Mouse (Mus musculus) erythroblast, embryonic 14.5 days (primary cell): Measurements from ENCODE around the gene Tbx5.

Source experiments
- GATA1 ChIP-seq: IDR thresholded peaks from 2 replicates; pipeline ENCODE4 v1.6.1; 2012; ENCODE audit warnings: low read length, inconsistent platforms, mixed read lengths
- TAL1 ChIP-seq: IDR thresholded peaks from 3 replicates; pipeline ENCODE4 v1.6.1; 2012; ENCODE audit warnings: low read length, inconsistent platforms, mixed read lengths

DNA sequence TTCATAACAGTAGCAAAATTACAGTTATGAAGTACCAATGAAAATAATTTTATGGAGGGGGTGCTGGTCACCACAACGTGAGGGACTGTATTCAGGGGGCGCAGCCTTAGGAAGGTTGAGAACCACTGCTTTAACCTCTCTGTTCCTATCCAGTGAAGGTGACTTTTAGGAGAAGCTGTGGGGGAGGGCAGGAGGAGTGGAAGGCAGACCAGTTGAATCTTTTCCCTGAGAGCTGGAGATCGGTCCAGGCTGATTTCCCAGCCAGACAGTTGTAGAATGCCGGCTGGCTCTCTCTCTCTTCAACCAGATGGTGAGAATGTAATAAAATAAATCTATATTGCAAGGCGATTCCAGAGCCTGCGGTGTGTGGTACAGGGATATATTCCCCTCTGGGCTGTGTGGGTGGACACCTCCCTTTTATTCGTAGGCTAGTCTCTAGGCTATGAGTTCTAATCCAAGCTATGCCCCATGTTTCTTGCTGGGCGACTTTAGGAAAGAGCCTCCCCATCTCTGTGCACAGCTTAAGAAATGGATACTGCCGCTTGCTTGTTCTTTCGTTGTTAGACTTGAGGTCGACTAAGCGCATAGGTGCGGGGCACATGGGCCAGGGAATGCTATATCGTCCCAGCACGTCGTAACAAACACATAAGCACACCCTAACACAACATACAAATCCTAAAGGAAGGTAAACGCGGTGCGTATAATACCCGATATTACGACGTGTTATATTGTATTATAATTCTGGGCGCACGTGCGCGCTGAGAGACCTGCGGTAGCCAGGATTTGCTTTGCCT lies 29.7 kb upstream of the Tbx5 start:
- TF ChIP-seq TAL1 (no peak), GATA1 (no peak)
